ENCODE assay signal across 9 mouse cellular contexts in the genomic region with DNA sequence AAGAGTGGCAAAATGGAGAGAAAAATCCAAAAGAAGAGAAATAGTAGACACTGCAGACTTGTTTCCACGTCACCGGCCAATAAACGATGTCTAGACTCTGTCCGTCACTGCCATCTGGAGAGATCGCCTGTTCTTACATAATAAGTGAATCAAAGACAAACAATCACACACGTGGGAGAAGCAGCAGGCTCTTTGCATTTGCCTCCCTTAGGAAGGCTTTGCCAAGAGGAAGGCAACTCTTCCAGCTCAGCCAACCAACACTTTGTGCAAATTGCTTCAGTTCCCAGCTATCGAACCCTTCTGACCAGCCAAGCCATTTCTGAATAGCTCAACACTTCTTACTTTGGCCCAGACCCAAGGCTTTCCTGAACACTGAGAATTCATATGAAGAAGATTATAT.
DNase-seq lines count a peak whose midpoint lies in the region.
"Had no signal": no experiment of that assay in that cellular context is flagged by ENCODE, and none has a peak within 500 bp of the region (broad histone marks: within the 10 kb centered on the region; RNA-seq: fewer than 3 reads in every experiment).

No protein-coding gene starts in this region.

- intact Hi-C loops in gastrocnemius, postnatal 14 days (cut with DNase I; ENCODE audit: low total_unique reads) = no loop called here

- DNase-seq in gastrocnemius, postnatal 25 days = peak; percentile 22
- DNase-seq in gastrocnemius, postnatal 14 days = no peak
- peak; percentile 1 for DNase-seq in ovary, postnatal 14 days (ENCODE audit: low spot score)
- no peak for DNase-seq in ovary, postnatal 36 days (ENCODE audit: low spot score)
- peak; percentile 5 for DNase-seq in kidney, postnatal 14 days
- peak; percentile 23 for DNase-seq in skeletal muscle tissue, adult 2 months (ENCODE audit: low read depth, low spot score)
- DNase-seq in thymus, adult 18-20 months = no peak
- DNase-seq in retina, postnatal 1 day = no peak
- DNase-seq: adrenal gland, postnatal 25 days had no signal

Comparison
In these comparisons a context has a peak if more than half of its experiments do, and no peak if none do; other contexts are left out.
1. DNase-seq: peak in gastrocnemius, postnatal 25 days (single experiment), ovary, postnatal 14 days (single experiment), kidney, postnatal 14 days (single experiment) and skeletal muscle tissue, adult 2 months (single experiment); none in gastrocnemius, postnatal 14 days (single experiment), ovary, postnatal 36 days (single experiment), thymus, adult 18-20 months (0 of 2) and retina, postnatal 1 day (single experiment).